In the genomic region with DNA sequence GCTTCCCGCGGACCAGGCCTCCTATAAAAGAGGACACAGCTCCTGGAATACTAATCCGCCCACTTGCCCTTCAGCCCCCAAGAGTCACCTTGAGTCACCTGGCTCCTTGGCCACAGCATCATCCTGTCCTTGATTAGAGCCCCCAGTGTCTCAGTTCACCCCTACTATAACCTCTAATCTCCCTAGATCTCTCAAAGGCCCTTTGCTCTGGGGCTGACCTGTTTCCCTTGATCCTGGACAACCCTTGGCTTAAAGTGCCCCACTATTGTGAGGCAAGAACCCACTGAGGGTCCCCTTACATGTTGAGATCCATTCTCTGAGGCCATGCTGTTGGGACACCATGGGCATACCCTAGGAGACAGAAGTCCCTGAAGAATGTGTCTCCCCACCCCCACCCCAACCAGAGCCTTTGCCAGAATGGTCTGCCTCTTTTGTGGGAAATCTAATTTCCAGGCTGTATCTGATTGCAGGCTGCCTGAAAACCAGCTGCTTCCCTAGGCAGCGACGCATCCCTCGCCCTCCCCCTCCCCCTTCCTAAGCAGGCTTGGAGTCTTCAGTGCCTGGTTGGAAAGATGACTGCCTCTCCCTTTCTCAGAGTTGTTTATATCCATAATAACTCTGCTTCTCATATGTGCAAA, we compare ENCODE assay signal across 12 mouse cellular contexts. TPM values are rescaled to one million over a fixed set of nuclear protein-coding genes. Genes with fewer than 3 reads are reported as not detected.
DNase-seq lines count a peak whose midpoint lies in the region; ATAC-seq and TF ChIP-seq lines count a peak whose summit lies in the region.
"Had no signal": no experiment of that assay in that cellular context is flagged by ENCODE, and none has a peak within 500 bp of the region (broad histone marks: within the 10 kb centered on the region; RNA-seq: fewer than 3 reads in every experiment).

No protein-coding gene starts in this region.

- peak overlapping the region; percentile 21; the same call in 1 of the 2 replicates for H3K27ac ChIP-seq in layer of hippocampus, adult 2 months
- peak overlapping the region; percentile 79 for H3K27ac ChIP-seq in embryonic facial prominence, embryonic 12.5 days
- H3K27ac ChIP-seq in intestine, embryonic 15.5 days: peak overlapping the region; percentile 54
- peak overlapping the region; percentile 9; the same call in 1 of the 2 replicates for H3K27ac ChIP-seq in olfactory bulb, adult 2 months (ENCODE audit: insufficient read depth, low read depth, low read length)
- H3K27ac ChIP-seq: macrophage had no signal

- intact Hi-C loops in heart, postnatal 14 days (cut with DNase I): no loop called here

- H3K9ac ChIP-seq in embryonic facial prominence, embryonic 12.5 days: no peak overlapping the region
- H3K9ac ChIP-seq in intestine, embryonic 15.5 days: no peak overlapping the region

- no peak overlapping the region for H3K4me3 ChIP-seq in layer of hippocampus, adult 2 months
- H3K4me3 ChIP-seq in embryonic facial prominence, embryonic 12.5 days: no peak overlapping the region
- no peak overlapping the region for H3K4me3 ChIP-seq in intestine, embryonic 15.5 days (replicated peaks)
- H3K4me3 ChIP-seq in olfactory bulb, adult 2 months (ENCODE audit: insufficient read depth, low read depth, low read length): no peak overlapping the region

- no peak for TF ChIP-seq POLR2A in olfactory bulb, adult 2 months (IDR thresholded peaks at IDR 0.05; ENCODE audit: insufficient read depth, low read depth, low read length)

- no peak for DNase-seq in layer of hippocampus, adult 2 months (ENCODE audit: low spot score in 2 of 2)
- no peak for DNase-seq in layer of hippocampus, postnatal 25 days (ENCODE audit: extremely low spot score in 1 of 2, low spot score in 1 of 2)
- no peak for DNase-seq in heart, postnatal 14 days
- no peak for DNase-seq in left cerebral cortex, adult 9 months (ENCODE audit: low spot score in 2 of 2)
- no peak for DNase-seq in thymus, postnatal 14 days
- DNase-seq: adrenal gland, adult 2 months; layer of hippocampus, adult 9-11 months had no signal

- no peaks in the 10 kb centered on the region for H3K27me3 ChIP-seq in embryonic facial prominence, embryonic 12.5 days
- H3K27me3 ChIP-seq in intestine, embryonic 15.5 days (replicated peaks): no peaks in the 10 kb centered on the region

- no peaks in the 10 kb centered on the region for H3K9me3 ChIP-seq in embryonic facial prominence, embryonic 12.5 days
- H3K9me3 ChIP-seq in intestine, embryonic 15.5 days: no peaks in the 10 kb centered on the region

- ATAC-seq in embryonic facial prominence, embryonic 12.5 days (ENCODE audit: insufficient number of reproducible peaks, insufficient read depth, low FRiP score, low TSS enrichment): peak; percentile 37; the same call in 1 of the 2 replicates
- peak; percentile 69 for ATAC-seq in intestine, embryonic 15.5 days

- WGBS in embryonic facial prominence, embryonic 12.5 days: 40% methylated on average over 6 of the region's 6 CpGs
- 57% methylated on average over 6 of the region's 6 CpGs for WGBS in intestine, embryonic 15.5 days
- 54% methylated on average over 6 of the region's 6 CpGs for WGBS in olfactory bulb, adult 2 months

- no peaks in the 10 kb centered on the region for H3K36me3 ChIP-seq in embryonic facial prominence, embryonic 12.5 days
- no peaks in the 10 kb centered on the region for H3K36me3 ChIP-seq in intestine, embryonic 15.5 days

- no peak overlapping the region for H3K4me2 ChIP-seq in embryonic facial prominence, embryonic 12.5 days (replicated peaks)
- H3K4me2 ChIP-seq in intestine, embryonic 15.5 days (replicated peaks): no peak overlapping the region
- H3K4me2 ChIP-seq: heart, embryonic 11.5 days had no signal

- TF ChIP-seq CTCF in layer of hippocampus, adult 2 months (conservative IDR thresholded peaks at IDR 0.05): no peak
- no peak for TF ChIP-seq CTCF in olfactory bulb, adult 2 months (IDR thresholded peaks at IDR 0.05; ENCODE audit: insufficient read depth, low read depth, low read length)

- peaks cover 31% of the 10 kb centered on the region for H3K4me1 ChIP-seq in embryonic facial prominence, embryonic 12.5 days
- H3K4me1 ChIP-seq in intestine, embryonic 15.5 days (replicated peaks): peaks cover 24% of the 10 kb centered on the region; the same call in 1 of the 2 replicates
- H3K4me1 ChIP-seq in olfactory bulb, adult 2 months (ENCODE audit: control insufficient read depth, insufficient read depth, low read length): peaks cover 43% of the 10 kb centered on the region

RNA-seq across cellular contexts. Expression of a gene that starts 33.8 kb away (rescaled TPM):
- 10 to 100 TPM; 40.4 to 41.4 TPM for total RNA-seq in layer of hippocampus, adult 2 months (2021)
- total RNA-seq in layer of hippocampus, postnatal 25 days (2021): 10 to 100 TPM; 39.5 to 45.7 TPM
- polyA plus RNA-seq in embryonic facial prominence, embryonic 12.5 days (2016; fragmentation: Nextera tagmentation; extraction: Ambion mirVana): 44.4 and 47.0 TPM in 2 replicates
- polyA plus RNA-seq in intestine, embryonic 15.5 days (2015; fragmentation: Nextera tagmentation; extraction: Ambion mirVana): 21.7 and 22.1 TPM in 2 replicates
- polyA plus RNA-seq in olfactory bulb, adult 2 months (2012; ENCODE audit: insufficient read depth, insufficient read length, low replicate concordance, missing spikeins): 956 TPM in 1 of 2 replicates, not detected in the other
- 10 to 100 TPM; 17.9 to 21.6 TPM for total RNA-seq in heart, postnatal 14 days (2021)

RNA-seq across cellular contexts. Expression of a gene that starts 33.8 kb away (rescaled TPM):
- total RNA-seq in layer of hippocampus, adult 2 months (2021): 100 to 1,000 TPM; 128 to 130 TPM
- 100 to 1,000 TPM; 115 to 121 TPM for total RNA-seq in layer of hippocampus, postnatal 25 days (2021)
- 22.5 and 30.1 TPM in 2 replicates for polyA plus RNA-seq in embryonic facial prominence, embryonic 12.5 days (2016; fragmentation: Nextera tagmentation; extraction: Ambion mirVana)
- polyA plus RNA-seq in intestine, embryonic 15.5 days (2015; fragmentation: Nextera tagmentation; extraction: Ambion mirVana): 43.0 and 49.4 TPM in 2 replicates
- polyA plus RNA-seq in olfactory bulb, adult 2 months (2012; ENCODE audit: insufficient read depth, insufficient read length, low replicate concordance, missing spikeins): not detected in 2 replicates
- 10 to 100 TPM; 91.6 to 98.4 TPM for total RNA-seq in heart, postnatal 14 days (2021)

RNA-seq across cellular contexts. Expression of a gene that starts 44.4 kb away (rescaled TPM):
- 10 to 100 TPM; 19.7 to 21.4 TPM for total RNA-seq in layer of hippocampus, adult 2 months (2021)
- 10 to 100 TPM; 19.1 to 21.8 TPM for total RNA-seq in layer of hippocampus, postnatal 25 days (2021)
- 15.7 and 19.8 TPM in 2 replicates for polyA plus RNA-seq in embryonic facial prominence, embryonic 12.5 days (2016; fragmentation: Nextera tagmentation; extraction: Ambion mirVana)
- 25.4 and 25.8 TPM in 2 replicates for polyA plus RNA-seq in intestine, embryonic 15.5 days (2015; fragmentation: Nextera tagmentation; extraction: Ambion mirVana)
- polyA plus RNA-seq in olfactory bulb, adult 2 months (2012; ENCODE audit: insufficient read depth, insufficient read length, low replicate concordance, missing spikeins): not detected in 2 replicates
- total RNA-seq in heart, postnatal 14 days (2021): 10 to 100 TPM; 29.9 to 34.6 TPM

RNA-seq across cellular contexts. Expression of a gene that starts 44.9 kb away (rescaled TPM):
- total RNA-seq in layer of hippocampus, adult 2 months (2021): 10 to 100 TPM; 74.6 to 75.1 TPM
- total RNA-seq in layer of hippocampus, postnatal 25 days (2021): 10 to 100 TPM; 71.8 to 81.3 TPM
- 56.1 and 59.7 TPM in 2 replicates for polyA plus RNA-seq in embryonic facial prominence, embryonic 12.5 days (2016; fragmentation: Nextera tagmentation; extraction: Ambion mirVana)
- 89.5 and 97.1 TPM in 2 replicates for polyA plus RNA-seq in intestine, embryonic 15.5 days (2015; fragmentation: Nextera tagmentation; extraction: Ambion mirVana)
- not detected in 2 replicates for polyA plus RNA-seq in olfactory bulb, adult 2 months (2012; ENCODE audit: insufficient read depth, insufficient read length, low replicate concordance, missing spikeins)
- total RNA-seq in heart, postnatal 14 days (2021): 100 to 1,000 TPM; 119 to 127 TPM

Comparison
In these comparisons a context has a peak if more than half of its experiments do, and no peak if none do; other contexts are left out.
1. H3K27ac ChIP-seq: peak in every context shown above with its lines; median percentile 79 in embryonic facial prominence, embryonic 12.5 days; 54 in intestine, embryonic 15.5 days; 21 in layer of hippocampus, adult 2 months; 9 in olfactory bulb, adult 2 months.